Mouse (Mus musculus) ES-E14 (cell line): ENCODE data around the gene Mxra7.

Experiments used
- CHD2 ChIP-seq: IDR thresholded peaks from 2 replicates; pipeline ENCODE4 v1.6.1; 2014; ENCODE audit warnings: mild to moderate bottlenecking, low read depth, low read length, inconsistent platforms
- HCFC1 ChIP-seq: IDR thresholded peaks from 2 replicates; pipeline ENCODE4 v1.6.1; 2012; ENCODE audit warnings: low read length, inconsistent platforms, borderline replicate concordance; ENCODE audit not compliant: insufficient read depth

DNA sequence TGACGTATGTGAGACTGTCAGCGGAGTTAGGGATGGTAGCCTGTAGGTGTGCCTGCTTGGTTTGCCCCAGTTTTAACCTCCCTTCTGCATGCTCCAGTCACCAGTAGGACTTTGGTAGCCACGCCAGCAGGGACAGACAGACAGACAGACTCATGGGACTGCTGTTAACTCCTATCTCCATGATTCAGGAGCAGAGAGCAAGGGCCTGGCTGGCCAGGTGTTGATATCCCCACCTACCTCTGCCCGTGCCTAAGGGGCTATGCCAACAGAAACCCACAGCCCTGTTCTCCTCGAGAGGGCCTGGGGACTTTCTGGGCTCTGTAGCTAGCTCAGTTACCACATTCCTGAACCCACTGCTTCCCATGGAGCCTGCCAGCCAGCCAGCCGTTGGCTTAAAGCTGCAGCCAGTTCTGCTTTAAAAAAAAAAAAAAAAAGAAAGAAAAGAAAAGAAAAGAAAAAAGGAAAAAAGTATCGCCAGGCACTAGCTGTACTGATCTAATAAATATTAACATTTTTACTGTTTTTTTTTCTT lies 12.9 kb downstream of the Mxra7 start:
- TF ChIP-seq CHD2 (no peak), HCFC1 (no peak)
